Mouse (Mus musculus) limb, embryonic 14.5 days (tissue): ENCODE data around the gene Gm36245. TPM values are rescaled to one million over a fixed set of nuclear protein-coding genes. Genes with fewer than 3 reads are reported as not detected.

Experiments
- ATAC-seq: fragments of 200-750 bp; cut with Nextera tagmentation; 2 replicates; pipeline ENCODE4 v1.8.0; 2017; ENCODE audit warnings: low read depth, moderate number of reproducible peaks, moderate TSS enrichment; ENCODE audit not compliant: low FRiP score
- DNase-seq: peaks from one replicate; pipeline ENCODE4 v3.0.0-alpha.2; 2015; ENCODE audit warnings: low spot score
- H3K27ac ChIP-seq: fragments of 300-500 bp; sonication (generic); replicated peaks from 2 replicates; pipeline ENCODE4 v1.5.1; 2014; ENCODE audit warnings: low read depth, mild to moderate bottlenecking, low read length, moderate library complexity, mixed read lengths
- H3K27me3 ChIP-seq: fragments of 300-500 bp; sonication (generic); 2 replicates; pipeline ENCODE4 v1.6.1; 2014; ENCODE audit warnings: low read length, mixed read lengths; ENCODE audit not compliant: control insufficient read depth, insufficient read depth
- H3K36me3 ChIP-seq: fragments of 300-500 bp; sonication (generic); 2 replicates; pipeline ENCODE4 v1.6.1; 2014; ENCODE audit warnings: mild to moderate bottlenecking, low read length, moderate library complexity, mixed read lengths; ENCODE audit not compliant: control insufficient read depth, insufficient read depth
- H3K4me1 ChIP-seq: fragments of 300-500 bp; sonication (generic); 2 replicates; pipeline ENCODE4 v1.6.1; 2014; ENCODE audit warnings: antibody characterized with exemption, low read length, mixed read lengths; ENCODE audit not compliant: control insufficient read depth, insufficient read depth
- H3K4me2 ChIP-seq: fragments of 300-500 bp; sonication (generic); replicated peaks from 2 replicates; pipeline ENCODE4 v1.6.1; 2014; ENCODE audit warnings: low read depth, mild to moderate bottlenecking, low read length, moderate library complexity; ENCODE audit not compliant: severe bottlenecking
- H3K4me3 ChIP-seq: fragments of 300-500 bp; sonication (generic); replicated peaks from 2 replicates; pipeline ENCODE4 v1.5.1; 2014; ENCODE audit warnings: low read length
- H3K9ac ChIP-seq: fragments of 300-500 bp; sonication (generic); 2 replicates; pipeline ENCODE4 v1.6.1; 2014; ENCODE audit warnings: mild to moderate bottlenecking, low read depth, low read length, moderate library complexity; ENCODE audit not compliant: severe bottlenecking
- H3K9me3 ChIP-seq: fragments of 300-500 bp; sonication (generic); 2 replicates; pipeline ENCODE4 v1.6.1; 2016; ENCODE audit warnings: low read length; ENCODE audit not compliant: control insufficient read depth
- POLR2A ChIP-seq: fragments of 200-500 bp; IDR thresholded peaks from 2 replicates; pipeline ENCODE4 v1.8.0; 2012; ENCODE audit warnings: inconsistent platforms, mild to moderate bottlenecking, moderate library complexity, borderline replicate concordance; ENCODE audit not compliant: insufficient read depth, insufficient read length; ENCODE audit errors: extremely low read depth
- WGBS: fragments of 180-500 bp; shearing (Covaris S2); extraction: QIAGEN DNeasy Blood & Tissue Kit; methylation state at CpG from one replicate; pipeline ENCODE4 v1.1.7; 2014; 5-methylcytosine and 5-hydroxymethylcytosine counted together
- polyA plus RNA-seq, 2 experiments: library from polyadenylated mRNA; depleted of rRNA in 1 of 2; stranded (reverse) in 1 of 2; unstranded in 1 of 2; fragments of >200 nt; fragmentation: Nextera tagmentation in 1 of 2; extraction: Ambion mirVana in 1 of 2; gene quantifications; 2 replicates each; pipeline versions ENCODE4 v1.2.1 to v1.2.3; 2012 to 2014

The Gm36245 gene
- polyA plus RNA-seq, 2 experiments, result not detected

GRCm38 (mm10) chr15:77587026-77587425, 12.0 kb upstream of the Gm36245 start:
- no peak overlapping the region for H3K4me2 ChIP-seq
- H3K36me3 ChIP-seq, result no peaks in the 10 kb centered on the region
- peaks cover 4% of the 10 kb centered on the region; the same call in 1 of the 2 replicates for H3K9me3 ChIP-seq
- TF ChIP-seq POLR2A, result no peak
- H3K4me1 ChIP-seq, result no peaks in the 10 kb centered on the region
- no peaks in the 10 kb centered on the region for H3K27me3 ChIP-seq
- H3K9ac ChIP-seq, result no peak overlapping the region
- no peak overlapping the region for H3K4me3 ChIP-seq
- no peak for DNase-seq
- H3K27ac ChIP-seq, result no peak overlapping the region
- ATAC-seq, result no peak

GRCm38 (mm10) chr15:77588981-77589380, 10.1 kb upstream of the Gm36245 start:
- Histone ChIP-seq H3K9ac (no peak overlapping the region), H3K4me2 (no peak overlapping the region), H3K9me3 (0 out of 2 replicates have a peak, but pooled peaks cover under 1% of the 10 kb centered on the region), H3K4me1 (no peaks in the 10 kb centered on the region), H3K36me3 (no peaks in the 10 kb centered on the region), H3K27me3 (no peaks in the 10 kb centered on the region), H3K4me3 (no peak overlapping the region), H3K27ac (no peak overlapping the region)
- no peak for TF ChIP-seq POLR2A
- DNase-seq (no peak), ATAC-seq (no peak)

GRCm38 (mm10) chr15:77590881-77591280, 8.2 kb upstream of the Gm36245 start:
- WGBS, result 73% methylated on average over 2 of the region's 2 CpGs
- Histone ChIP-seq H3K4me3 (no peak overlapping the region), H3K27me3 (no peaks in the 10 kb centered on the region), H3K27ac (no peak overlapping the region), H3K36me3 (no peaks in the 10 kb centered on the region), H3K9ac (no peak overlapping the region), H3K4me1 (no peaks in the 10 kb centered on the region), H3K9me3 (no peaks in the 10 kb centered on the region), H3K4me2 (no peak overlapping the region)
- no peak for TF ChIP-seq POLR2A
- DNase-seq (no peak), ATAC-seq (no peak)

DNA sequence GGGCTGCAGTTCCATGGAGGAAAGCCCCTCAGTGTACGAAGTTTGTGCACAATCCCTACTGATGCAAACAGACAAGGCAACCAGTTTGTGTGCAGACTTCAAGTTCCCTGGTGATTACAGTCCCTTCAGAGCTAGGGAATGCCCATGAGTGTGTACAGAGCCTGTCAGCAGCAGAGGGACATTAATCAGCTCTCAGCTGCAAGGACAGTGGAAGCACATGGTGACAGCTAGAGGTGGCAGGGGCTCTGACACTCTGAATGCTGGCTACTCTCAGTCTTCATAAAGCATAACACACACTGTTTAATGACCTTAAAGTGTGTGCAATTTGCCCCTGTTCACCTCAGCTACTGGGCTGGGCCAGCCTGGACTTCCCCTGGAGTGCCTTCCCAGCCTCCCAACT, 5.5 kb upstream of the Gm36245 start:
- Histone ChIP-seq H3K4me2 (no peak overlapping the region), H3K4me1 (no peaks in the 10 kb centered on the region), H3K4me3 (no peak overlapping the region), H3K9me3 (no peaks in the 10 kb centered on the region), H3K27ac (no peak overlapping the region), H3K9ac (no peak overlapping the region), H3K27me3 (no peaks in the 10 kb centered on the region), H3K36me3 (no peaks in the 10 kb centered on the region)
- TF ChIP-seq POLR2A, result no peak
- DNase-seq (no peak), ATAC-seq (no peak)
- 94% methylated on average over 1 of the region's 1 CpGs for WGBS

- TF ChIP-seq POLR2A, result no peak
- Histone ChIP-seq H3K9me3 (no peaks in the 10 kb centered on the region), H3K27me3 (no peaks in the 10 kb centered on the region), H3K9ac (no peak within 1 kb of the TSS), H3K4me3 (no peak within 1 kb of the TSS), H3K4me1 (no peaks in the 10 kb centered on the region), H3K27ac (no peak within 1 kb of the TSS), H3K4me2 (no peak within 1 kb of the TSS), H3K36me3 (no peaks in the 10 kb centered on the region)
- ATAC-seq (no peak), DNase-seq (no peak)
- 52% methylated on average over 5 of the region's 5 CpGs for WGBS
Observed at GRCm38 (mm10) chr15:77595961-77596360, 3.1 kb upstream of the Gm36245 start, which contains the start of gene Apol10b. TSS of gene Apol10b (minus strand) at chr15:77596125.

DNA sequence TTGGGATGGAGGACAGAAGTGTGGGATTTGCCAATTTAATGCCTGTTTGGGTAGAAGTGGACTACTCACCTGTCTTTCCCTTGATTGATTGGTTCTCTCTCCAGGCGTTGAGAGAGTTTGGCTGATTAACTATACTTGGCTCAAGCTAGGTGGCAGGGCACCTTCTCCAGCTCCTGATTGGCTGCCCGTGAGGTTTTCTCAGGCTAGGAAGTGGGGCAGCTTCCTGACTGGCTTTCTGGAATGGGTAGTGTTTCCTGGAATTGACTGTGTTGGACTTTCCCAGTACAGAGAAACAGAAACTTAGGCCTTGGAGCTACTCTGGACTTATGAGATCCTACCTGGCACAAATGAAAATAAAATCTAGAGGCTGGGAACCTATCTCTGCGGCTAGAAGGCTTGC, 629 bp upstream of the Gm36245 start:
- no peak for ATAC-seq
- Histone ChIP-seq H3K9ac (no peak overlapping the region), H3K4me1 (no peaks in the 10 kb centered on the region), H3K27me3 (no peaks in the 10 kb centered on the region), H3K9me3 (no peaks in the 10 kb centered on the region), H3K36me3 (no peaks in the 10 kb centered on the region), H3K4me3 (no peak overlapping the region), H3K27ac (no peak overlapping the region), H3K4me2 (no peak overlapping the region)
- WGBS, result 63% methylated on average over 3 of the region's 3 CpGs
- DNase-seq, result no peak
- no peak for TF ChIP-seq POLR2A
